ENCODE assay signal across 19 mouse cellular contexts in the genomic region with DNA sequence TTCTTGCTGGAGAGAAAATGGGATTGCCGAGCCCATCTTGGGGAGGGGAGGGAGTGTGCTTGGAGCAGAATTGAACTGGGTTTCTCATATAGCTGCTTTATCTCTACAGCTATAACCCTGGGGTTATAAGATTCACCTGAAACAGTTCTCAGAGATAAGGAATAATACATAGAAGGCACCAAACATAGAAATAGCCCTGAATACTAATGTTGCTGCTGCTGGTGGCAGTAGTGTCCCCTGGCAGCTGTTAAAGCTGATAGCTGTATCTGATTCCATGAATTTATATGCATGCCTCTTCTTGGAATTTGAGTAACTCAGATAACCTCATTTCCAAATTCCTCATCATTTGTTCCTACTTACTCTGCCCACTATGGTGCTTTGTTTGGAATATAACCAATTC.
"Had no signal": no experiment of that assay in that cellular context is flagged by ENCODE, and none has a peak within 500 bp of the region (broad histone marks: within the 10 kb centered on the region; RNA-seq: fewer than 3 reads in every experiment).

No protein-coding gene starts in this region.

- H3K36me3 ChIP-seq: limb, embryonic 10.5 days; limb, embryonic 13.5 days; lung, embryonic 15.5 days; midbrain, embryonic 10.5 days; midbrain, embryonic 15.5 days; stomach, embryonic 15.5 days had no signal

- H3K4me3 ChIP-seq: limb, embryonic 10.5 days; limb, embryonic 13.5 days; lung, embryonic 15.5 days; megakaryocyte, embryonic 14.5 days; midbrain, embryonic 10.5 days; midbrain, embryonic 15.5 days; stomach, embryonic 15.5 days had no signal

- H3K4me2 ChIP-seq: limb, embryonic 13.5 days; lung, embryonic 15.5 days; midbrain, embryonic 15.5 days; stomach, embryonic 15.5 days had no signal

- H3K27ac ChIP-seq: limb, embryonic 10.5 days; limb, embryonic 13.5 days; lung, embryonic 15.5 days; midbrain, embryonic 10.5 days; midbrain, embryonic 15.5 days; stomach, embryonic 15.5 days had no signal

- ATAC-seq: inflammation-experienced regulatory T-cells, adult 6 months; intestine, embryonic 16.5 days; midbrain, embryonic 15.5 days had no signal

- H3K9me3 ChIP-seq: limb, embryonic 10.5 days; limb, embryonic 13.5 days; lung, embryonic 15.5 days; megakaryocyte, embryonic 14.5 days; midbrain, embryonic 10.5 days; midbrain, embryonic 15.5 days; stomach, embryonic 15.5 days had no signal

- H3K4me1 ChIP-seq: limb, embryonic 10.5 days; limb, embryonic 13.5 days; lung, embryonic 15.5 days; midbrain, embryonic 15.5 days; stomach, embryonic 15.5 days had no signal

- DNase-seq: kidney, adult 18-20 months; kidney, adult 9 months; kidney, postnatal 14 days; kidney, postnatal 4 days; lung, adult 18-20 months; lung, postnatal 10 days; lung, postnatal 36 days; thymus, adult 2 months; thymus, postnatal 14 days; thymus, postnatal 4 days had no signal

- H3K27me3 ChIP-seq: limb, embryonic 13.5 days; lung, embryonic 15.5 days; megakaryocyte, embryonic 14.5 days; midbrain, embryonic 15.5 days; stomach, embryonic 15.5 days had no signal

- H3K9ac ChIP-seq: limb, embryonic 13.5 days; lung, embryonic 15.5 days; midbrain, embryonic 15.5 days; stomach, embryonic 15.5 days had no signal
